9 mouse cellular contexts compared by ENCODE assay signal in genomic region chr14:120076192-120076591, GRCm38 (mm10). TPM values are rescaled to one million over a fixed set of nuclear protein-coding genes. Genes with fewer than 3 reads are reported as not detected.
DNase-seq lines count a peak whose midpoint lies in the region; ATAC-seq and TF ChIP-seq lines count a peak whose summit lies in the region.
"Had no signal": no experiment of that assay in that cellular context is flagged by ENCODE, and none has a peak within 500 bp of the region (broad histone marks: within the 10 kb centered on the region; RNA-seq: fewer than 3 reads in every experiment).

No protein-coding gene starts in this region.

- WGBS in forebrain, postnatal 0 days = 65% methylated on average over 2 of the region's 2 CpGs
- WGBS in forebrain, embryonic 11.5 days = 58% methylated on average over 2 of the region's 2 CpGs
- 42% methylated on average over 2 of the region's 2 CpGs for WGBS in limb, embryonic 14.5 days
- WGBS in limb, embryonic 10.5 days = 73% methylated on average over 2 of the region's 2 CpGs

- DNase-seq in forebrain, postnatal 0 days = peak; percentile 80
- no peak for DNase-seq in forebrain, embryonic 11.5 days (ENCODE audit: low spot score)
- peak; percentile 83 for DNase-seq in limb, embryonic 14.5 days (ENCODE audit: low spot score)
- DNase-seq in limb, embryonic 10.5 days (ENCODE audit: low spot score) = no peak
- DNase-seq in c-Kit-positive CD71-negative TER-119-negative erythroid progenitor cells, embryonic 14.5 days (ENCODE audit: low read depth) = peak; percentile 18
- DNase-seq in gastrocnemius, postnatal 14 days = no peak

- intact Hi-C loops in gastrocnemius, postnatal 14 days (cut with DNase I; ENCODE audit: low total_unique reads) = loop anchor here (10.0 kb wide), 2 partner anchors 329 to 589 kb away; no protein-coding TSS in a partner anchor

- H3K4me3 ChIP-seq in forebrain, postnatal 0 days (ENCODE audit: low read depth, low read length) = no peak overlapping the region
- no peak overlapping the region for H3K4me3 ChIP-seq in forebrain, embryonic 11.5 days (ENCODE audit: low read depth, low read length)
- no peak overlapping the region for H3K4me3 ChIP-seq in limb, embryonic 14.5 days (replicated peaks; ENCODE audit: low read length)
- H3K4me3 ChIP-seq in limb, embryonic 10.5 days = no peak overlapping the region
- H3K4me3 ChIP-seq: lung, embryonic 15.5 days had no signal

- no peaks in the 10 kb centered on the region for H3K36me3 ChIP-seq in forebrain, postnatal 0 days (ENCODE audit: insufficient read depth)
- H3K36me3 ChIP-seq in forebrain, embryonic 11.5 days (ENCODE audit: control insufficient read depth, insufficient read depth, low read length) = no peaks in the 10 kb centered on the region
- H3K36me3 ChIP-seq in limb, embryonic 14.5 days (ENCODE audit: control insufficient read depth, insufficient read depth, low read length) = no peaks in the 10 kb centered on the region
- H3K36me3 ChIP-seq in limb, embryonic 10.5 days = no peaks in the 10 kb centered on the region
- H3K36me3 ChIP-seq: lung, embryonic 15.5 days had no signal

- TF ChIP-seq POLR2A in limb, embryonic 14.5 days (IDR thresholded peaks at IDR 0.05; ENCODE audit: borderline replicate concordance, extremely low read depth, insufficient read depth, insufficient read length) = no peak

- no peak overlapping the region for H3K9ac ChIP-seq in forebrain, postnatal 0 days
- H3K9ac ChIP-seq in forebrain, embryonic 11.5 days (ENCODE audit: low read length) = no peak overlapping the region
- no peak overlapping the region for H3K9ac ChIP-seq in limb, embryonic 14.5 days (ENCODE audit: low read depth, low read length, severe bottlenecking)
- H3K9ac ChIP-seq: lung, embryonic 15.5 days had no signal

- H3K9me3 ChIP-seq in forebrain, postnatal 0 days (ENCODE audit: low read length) = no peaks in the 10 kb centered on the region
- no peaks in the 10 kb centered on the region for H3K9me3 ChIP-seq in forebrain, embryonic 11.5 days (ENCODE audit: control insufficient read depth, low read length)
- H3K9me3 ChIP-seq in limb, embryonic 14.5 days (ENCODE audit: control insufficient read depth, low read length) = no peaks in the 10 kb centered on the region
- H3K9me3 ChIP-seq in limb, embryonic 10.5 days (replicated peaks) = no peaks in the 10 kb centered on the region
- H3K9me3 ChIP-seq: lung, embryonic 15.5 days had no signal

- no peaks in the 10 kb centered on the region for H3K4me1 ChIP-seq in forebrain, postnatal 0 days (ENCODE audit: insufficient read depth)
- H3K4me1 ChIP-seq in forebrain, embryonic 11.5 days (replicated peaks; ENCODE audit: control insufficient read depth, insufficient read depth, low read length) = no peaks in the 10 kb centered on the region
- H3K4me1 ChIP-seq in limb, embryonic 14.5 days (ENCODE audit: control insufficient read depth, insufficient read depth, low read length) = no peaks in the 10 kb centered on the region
- peaks cover 9% of the 10 kb centered on the region; the same call in 1 of the 2 replicates for H3K4me1 ChIP-seq in limb, embryonic 10.5 days
- H3K4me1 ChIP-seq: lung, embryonic 15.5 days had no signal

- TF ChIP-seq CTCF in forebrain, postnatal 0 days (IDR thresholded peaks at IDR 0.05; ENCODE audit: low read depth) = peak; percentile 82

- peak; percentile 45 for ATAC-seq in forebrain, postnatal 0 days
- no peak for ATAC-seq in forebrain, embryonic 11.5 days (replicated peaks; ENCODE audit: low FRiP score)
- ATAC-seq in limb, embryonic 14.5 days (ENCODE audit: low FRiP score, low read depth) = 0 out of 2 replicates have a peak, but pooled peaks have one; percentile 26
- ATAC-seq in megakaryocyte progenitor cell, adult 5-6 weeks (replicated peaks; ENCODE audit: poor library complexity) = peak; percentile 78
- no peak for ATAC-seq in monocyte, adult 5-6 weeks (replicated peaks; ENCODE audit: insufficient number of reproducible peaks, low FRiP score, low TSS enrichment, poor library complexity, severe bottlenecking)

- no peak overlapping the region for H3K4me2 ChIP-seq in forebrain, postnatal 0 days (ENCODE audit: low read depth)
- H3K4me2 ChIP-seq in forebrain, embryonic 11.5 days (ENCODE audit: low read depth, low read length, severe bottlenecking) = no peak overlapping the region
- no peak overlapping the region for H3K4me2 ChIP-seq in limb, embryonic 14.5 days (replicated peaks; ENCODE audit: low read depth, low read length, severe bottlenecking)
- H3K4me2 ChIP-seq: lung, embryonic 15.5 days had no signal

- H3K27me3 ChIP-seq in forebrain, postnatal 0 days (ENCODE audit: insufficient read depth, low read length) = no peaks in the 10 kb centered on the region
- H3K27me3 ChIP-seq in forebrain, embryonic 11.5 days (ENCODE audit: control insufficient read depth, insufficient read depth, low read length) = no peaks in the 10 kb centered on the region
- no peaks in the 10 kb centered on the region for H3K27me3 ChIP-seq in limb, embryonic 14.5 days (ENCODE audit: control insufficient read depth, insufficient read depth, low read length)
- H3K27me3 ChIP-seq in limb, embryonic 10.5 days (ENCODE audit: low read depth, poor library complexity, severe bottlenecking) = no peaks in the 10 kb centered on the region
- H3K27me3 ChIP-seq: lung, embryonic 15.5 days had no signal

- H3K27ac ChIP-seq in forebrain, postnatal 0 days (ENCODE audit: low read depth, low read length) = no peak overlapping the region
- no peak overlapping the region for H3K27ac ChIP-seq in forebrain, embryonic 11.5 days (ENCODE audit: low read depth, low read length)
- H3K27ac ChIP-seq in limb, embryonic 14.5 days (replicated peaks; ENCODE audit: low read depth, low read length) = no peak overlapping the region
- no peak overlapping the region for H3K27ac ChIP-seq in limb, embryonic 10.5 days
- H3K27ac ChIP-seq: lung, embryonic 15.5 days had no signal

RNA-seq across cellular contexts. Expression of gene Oxgr1, which starts 34.0 kb away (rescaled TPM):
- 0.15 and 0.24 TPM in 2 replicates for total RNA-seq in forebrain, postnatal 0 days (2014; rRNA removed)
- polyA plus RNA-seq in forebrain, postnatal 0 days (2015; fragmentation: Nextera tagmentation; extraction: Ambion mirVana) = 0.07 and 0.10 TPM in 2 replicates
- polyA plus RNA-seq in forebrain, embryonic 11.5 days (2014; fragmentation: Nextera tagmentation; extraction: Ambion mirVana) = not detected in 2 replicates
- 0.08 TPM in 2 replicates for polyA plus RNA-seq in limb, embryonic 14.5 days (2012; rRNA removed)
- polyA plus RNA-seq in limb, embryonic 14.5 days (2014; fragmentation: Nextera tagmentation; extraction: Ambion mirVana) = 0.08 and 0.23 TPM in 2 replicates
- polyA plus RNA-seq in limb, embryonic 10.5 days (2016; fragmentation: Nextera tagmentation; extraction: Ambion mirVana) = not detected in 2 replicates
- total RNA-seq in megakaryocyte progenitor cell, adult 5-6 weeks (2015) = not detected in 2 replicates
- total RNA-seq in megakaryocyte progenitor cell, adult 5-6 weeks (2017) = not detected in 2 replicates
- total RNA-seq in gastrocnemius, postnatal 14 days (2021) = not detected
- not detected in 3 replicates for total RNA-seq in monocyte, adult 5-6 weeks (2017)

Comparison
In these comparisons a context has a peak if more than half of its experiments do, and no peak if none do; other contexts are left out.
1. ATAC-seq: peak in forebrain, postnatal 0 days (single experiment), limb, embryonic 14.5 days (single experiment) and megakaryocyte progenitor cell, adult 5-6 weeks (single experiment); none in forebrain, embryonic 11.5 days (single experiment) and monocyte, adult 5-6 weeks (single experiment).
2. DNase-seq: peak in forebrain, postnatal 0 days (single experiment), limb, embryonic 14.5 days (single experiment) and c-Kit-positive CD71-negative TER-119-negative erythroid progenitor cells, embryonic 14.5 days (single experiment); none in forebrain, embryonic 11.5 days (single experiment), limb, embryonic 10.5 days (single experiment) and gastrocnemius, postnatal 14 days (single experiment).